Mouse (Mus musculus): ENCODE results near the gene Capza1.
"Not testable (repeated sequence)": the region's sequence is repeated elsewhere in the genome, so short reads cannot be mapped to it uniquely, and the experiment has no call there.

Gene Capza1

DNA sequence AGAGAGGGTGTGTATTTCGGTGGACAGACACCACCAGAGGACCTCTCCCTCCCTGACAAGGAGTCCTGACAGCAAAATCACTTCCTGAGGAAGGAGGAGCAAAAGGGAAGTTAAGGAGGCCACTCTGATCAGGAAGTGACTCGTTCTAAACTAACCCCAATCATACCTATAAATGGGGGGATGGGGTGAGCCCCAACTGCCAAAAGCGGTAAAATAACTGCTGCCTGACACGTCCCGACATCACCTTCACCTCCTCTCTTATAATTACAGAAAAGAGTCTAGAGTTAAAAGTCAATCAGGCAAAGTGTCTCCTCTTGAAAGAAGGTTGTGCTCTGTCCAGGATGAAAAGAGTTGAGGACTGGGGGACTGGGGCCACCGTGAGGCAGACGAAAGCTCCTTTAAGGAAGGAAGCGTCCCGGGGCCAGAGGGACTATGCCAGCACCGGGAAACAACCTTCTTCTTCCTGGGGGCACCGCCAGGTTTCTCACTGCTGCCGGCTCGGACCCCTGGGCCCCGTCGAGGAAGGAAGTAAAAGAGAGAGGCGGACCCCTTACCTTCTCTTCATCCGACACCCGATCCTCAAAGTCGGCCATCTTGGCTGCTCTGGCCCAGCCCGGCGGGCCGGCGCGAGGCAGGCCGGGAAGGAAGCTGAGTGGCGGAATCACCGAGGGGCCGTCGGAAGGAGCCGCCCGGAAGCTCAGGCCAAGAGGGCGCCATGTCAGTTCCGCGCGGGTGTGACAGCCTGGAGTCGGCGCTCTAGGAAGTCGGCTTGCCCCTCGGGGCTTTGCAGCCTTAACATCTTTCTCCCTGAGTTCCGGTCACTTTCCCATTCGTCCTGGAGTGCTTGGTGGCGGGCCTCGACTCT lies at the start of gene Capza1, which contains the start of gene St7l:
TSS of gene Capza1 (minus strand) at position 720 of the 865 bp plus-strand sequence.
TSS of gene St7l (plus strand) at position 220 of the 865 bp plus-strand sequence.
- peak; percentile 89 for DNase-seq (ENCODE audit: low spot score)

DNA sequence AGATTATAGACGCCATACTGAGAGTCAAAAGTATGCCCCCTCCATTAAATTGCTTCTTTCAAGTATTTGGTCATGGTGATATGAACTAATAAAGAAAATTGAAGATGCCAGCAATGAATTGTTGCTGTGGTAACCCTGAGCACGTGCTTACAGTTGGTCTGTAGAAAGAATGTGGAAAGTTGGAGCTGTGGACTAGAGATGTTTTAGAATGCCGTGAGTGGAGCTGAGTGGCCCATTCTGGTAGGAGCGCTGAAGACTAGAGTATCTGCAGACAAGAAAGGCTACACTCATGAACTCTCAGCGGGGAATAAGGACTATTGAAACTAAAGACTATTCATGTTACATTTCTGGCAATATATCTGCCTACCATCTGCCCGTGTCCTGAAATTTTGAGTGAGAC lies 44.9 kb upstream of the Capza1 start:
- DNase-seq (ENCODE audit: low spot score): no peak

DNA sequence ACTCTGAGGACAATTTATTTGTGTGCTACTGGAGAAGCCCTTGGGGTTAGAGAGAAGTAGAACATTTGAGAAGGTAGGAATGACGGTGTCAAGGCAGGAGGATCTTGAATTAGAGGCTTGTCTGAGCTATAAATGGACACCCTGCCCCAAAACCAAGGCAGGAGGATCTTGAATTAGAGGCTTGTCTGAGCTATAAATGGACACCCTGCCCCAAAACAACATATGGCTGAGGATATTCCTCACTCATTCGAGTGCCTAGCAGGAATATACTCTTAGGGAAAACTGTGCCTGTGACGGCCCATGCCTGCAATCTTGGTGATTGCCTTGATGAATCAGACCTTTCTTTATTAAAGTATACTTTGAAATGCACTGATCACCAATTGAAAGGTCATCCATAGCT lies 41.7 kb upstream of the Capza1 start:
- no peak for DNase-seq (ENCODE audit: low spot score)

DNA sequence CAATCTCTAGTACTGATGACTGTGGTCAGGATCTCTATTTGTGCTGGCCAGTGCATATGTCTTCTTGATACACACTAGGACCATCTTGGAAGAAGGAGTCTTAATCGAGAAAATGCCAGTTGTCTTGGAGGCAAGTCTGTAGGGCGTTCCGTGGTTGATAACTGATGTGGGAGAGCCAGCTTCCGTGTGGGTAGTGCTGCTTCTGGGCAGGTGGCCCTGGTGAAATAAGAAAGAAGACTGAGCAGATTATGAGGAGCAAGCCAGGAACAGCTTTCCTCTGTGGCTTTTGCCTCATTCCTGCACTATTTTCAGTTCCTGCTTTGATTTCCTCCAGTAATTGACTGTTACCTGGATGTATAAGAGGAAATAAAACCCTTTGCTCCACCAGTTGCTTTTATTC lies 41.1 kb upstream of the Capza1 start:
- DNase-seq (ENCODE audit: low spot score): no peak

DNA sequence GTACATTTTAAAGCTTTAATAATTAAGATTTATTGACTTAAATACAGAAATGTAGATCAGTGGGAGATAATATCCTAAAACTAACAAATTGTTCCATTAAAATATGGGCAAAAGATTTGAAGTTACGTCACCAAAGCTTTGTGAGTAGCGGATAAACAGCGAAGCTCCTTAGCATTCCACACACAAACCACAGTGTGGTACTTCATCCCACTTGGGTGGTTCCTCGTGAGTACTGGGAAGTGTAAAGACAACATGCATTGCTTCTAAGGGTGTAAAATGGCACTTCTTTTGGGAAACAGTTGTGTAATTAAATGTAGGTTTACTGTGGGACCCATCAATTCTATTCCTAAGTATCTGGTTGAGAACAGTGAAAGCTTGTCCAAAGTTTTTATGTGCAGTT lies 36.8 kb upstream of the Capza1 start:
- no peak for DNase-seq (ENCODE audit: low spot score)

DNA sequence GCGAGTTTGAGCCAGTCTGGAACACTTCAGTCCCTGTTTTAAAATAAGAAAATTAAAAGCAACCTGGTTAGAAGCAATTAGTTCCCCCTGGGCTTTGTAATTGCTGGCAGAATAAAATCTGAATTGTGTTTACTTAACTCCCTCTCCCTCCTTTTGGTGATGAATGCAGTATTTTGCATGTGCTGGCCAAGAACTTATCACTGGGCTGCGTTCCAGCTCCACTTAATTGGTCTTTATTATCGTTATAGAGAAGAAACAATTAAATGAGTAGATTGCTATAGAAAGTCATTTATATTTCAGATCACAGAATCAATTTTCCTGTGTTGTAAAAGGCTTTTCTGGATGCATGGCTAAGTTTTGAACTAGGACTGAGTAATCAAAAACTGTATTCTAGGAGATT lies 31.8 kb upstream of the Capza1 start:
- DNase-seq (ENCODE audit: low spot score): no peak

DNA sequence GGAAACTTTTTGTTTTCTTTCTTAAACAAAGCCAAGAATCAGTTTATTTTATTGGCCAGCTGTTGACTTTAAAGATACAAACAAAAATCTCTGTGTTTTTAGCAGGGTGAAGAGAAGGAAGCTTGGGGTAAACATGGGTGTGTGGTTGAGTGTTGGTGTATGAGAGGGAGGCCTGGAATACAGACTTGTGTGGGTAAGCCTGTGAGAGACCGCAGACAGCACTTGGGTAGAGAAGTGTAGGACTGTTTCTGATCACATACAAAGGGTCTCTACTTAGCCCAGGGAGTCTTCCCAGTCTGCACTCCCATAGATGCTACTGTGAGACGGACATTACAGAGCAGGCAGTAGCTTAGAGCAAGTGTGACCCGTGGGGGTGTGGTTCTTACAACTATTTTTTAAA lies 24.3 kb upstream of the Capza1 start:
- DNase-seq (ENCODE audit: low spot score): no peak

DNA sequence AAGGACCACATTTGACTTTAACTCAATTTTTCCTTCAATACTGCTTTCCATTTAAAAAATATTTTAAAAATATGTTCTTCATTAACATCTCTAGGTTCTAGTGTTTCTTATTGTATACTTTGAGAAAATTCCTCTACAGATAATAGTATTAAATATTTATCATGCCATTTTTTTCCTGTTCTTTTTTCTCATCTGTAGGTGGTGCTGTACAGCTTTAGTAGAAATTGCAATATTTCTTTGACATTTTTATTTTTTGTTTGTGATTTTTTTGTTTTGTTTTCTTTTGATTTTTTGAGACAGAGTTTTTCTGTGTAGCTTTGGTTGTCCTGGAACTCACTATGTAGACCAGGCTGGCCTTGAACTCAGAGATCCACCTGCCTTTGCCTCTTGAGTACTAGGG lies 5.3 kb upstream of the Capza1 start:
- DNase-seq (ENCODE audit: low spot score): no peak

DNA sequence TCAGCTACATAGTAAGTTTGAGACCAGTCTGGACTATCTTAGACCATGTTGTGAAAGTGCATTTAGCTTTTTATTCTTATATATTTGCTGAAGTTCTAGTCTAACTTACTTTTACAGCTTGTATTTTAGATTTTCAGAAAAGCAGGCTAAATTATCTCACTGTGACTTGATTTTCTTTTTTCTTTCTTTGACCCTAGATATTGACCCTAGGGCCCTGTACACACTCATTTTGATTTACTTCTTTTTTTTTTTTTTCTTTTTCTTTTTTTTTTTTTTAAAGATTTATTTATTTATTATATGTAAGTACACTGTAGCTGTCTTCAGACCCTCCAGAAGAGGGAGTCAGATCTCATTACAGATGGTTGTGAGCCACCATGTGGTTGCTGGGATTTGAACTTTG lies 2.4 kb upstream of the Capza1 start:
- DNase-seq (ENCODE audit: low spot score): not testable (repeated sequence)

DNA sequence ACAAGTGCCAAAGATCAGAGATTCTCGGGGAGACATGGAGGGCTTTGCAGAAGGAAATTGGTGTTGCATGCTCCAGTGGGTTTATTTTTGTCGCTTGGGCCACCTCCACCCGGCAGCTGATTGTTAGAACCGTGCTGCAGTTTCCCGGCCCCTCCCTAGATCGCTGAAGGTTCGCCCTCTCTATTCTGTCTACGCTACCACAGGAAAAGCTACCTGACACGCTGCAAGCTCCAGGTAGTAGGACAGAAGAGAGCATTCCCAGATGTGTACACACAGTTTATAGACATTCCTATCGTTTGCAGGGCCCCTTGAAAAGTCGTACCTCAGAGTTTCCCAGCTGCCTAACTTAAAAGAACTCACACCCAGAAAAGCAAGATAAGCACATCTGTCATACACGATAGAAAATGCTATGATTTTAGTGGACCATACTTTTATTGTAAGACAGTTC lies 1.1 kb upstream of the Capza1 start:
- no peak for DNase-seq (ENCODE audit: low spot score)

DNA sequence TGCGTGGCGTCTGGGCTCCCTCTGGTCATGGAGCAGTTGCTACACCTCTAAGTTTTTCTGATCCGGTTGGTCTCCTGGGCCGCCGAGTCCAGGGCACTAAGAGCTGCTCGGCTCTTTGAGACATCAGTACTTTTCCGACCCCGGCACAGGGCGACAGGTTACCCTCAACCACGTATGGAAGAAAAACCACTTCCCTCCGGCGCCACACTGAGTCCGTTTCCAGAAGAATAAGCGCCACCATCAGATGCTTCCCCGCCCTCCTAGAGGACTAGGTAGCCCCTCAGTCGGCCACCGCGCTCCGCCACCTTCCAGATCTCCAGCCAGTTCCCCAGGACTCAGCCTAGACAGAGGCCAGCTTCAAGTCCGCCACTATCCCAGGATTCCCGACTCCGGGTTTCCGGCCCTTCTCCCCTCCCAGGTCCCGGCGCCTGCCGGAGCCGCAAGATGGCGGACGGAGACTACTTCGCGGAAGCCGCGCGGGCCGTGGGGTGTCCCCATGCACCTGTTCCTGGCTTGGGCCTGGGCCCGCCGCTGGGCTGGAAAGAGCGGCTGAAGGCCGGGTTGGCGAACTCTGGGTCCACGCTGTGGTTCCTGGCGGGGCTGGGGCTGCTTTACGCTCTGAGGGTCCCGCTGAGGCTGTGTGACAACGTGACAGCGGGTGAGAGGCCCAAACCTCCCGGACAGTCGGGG lies 491 bp upstream of the Capza1 start:
- DNase-seq (ENCODE audit: low spot score): peak; percentile 87

DNA sequence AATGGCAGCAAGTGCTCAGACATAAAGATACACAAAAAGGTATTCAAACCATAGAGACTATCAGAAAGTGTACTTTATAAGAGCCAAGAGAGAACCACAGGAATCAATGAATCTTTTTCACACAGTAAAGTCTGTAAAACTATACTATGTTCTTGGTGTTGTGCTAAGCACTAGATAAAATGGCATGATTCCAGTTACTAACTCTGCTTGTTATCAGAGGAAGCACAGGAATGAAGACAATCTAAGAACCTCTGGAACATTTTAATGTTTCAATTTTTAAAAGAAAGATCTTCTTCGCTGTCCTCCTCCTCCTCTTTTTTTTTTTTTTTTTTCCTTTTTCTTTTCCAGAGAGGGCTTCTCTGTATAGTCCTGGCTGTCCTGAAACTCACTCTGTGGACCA lies 5.7 kb downstream of the Capza1 start:
- no peak for DNase-seq (ENCODE audit: low spot score)

DNA sequence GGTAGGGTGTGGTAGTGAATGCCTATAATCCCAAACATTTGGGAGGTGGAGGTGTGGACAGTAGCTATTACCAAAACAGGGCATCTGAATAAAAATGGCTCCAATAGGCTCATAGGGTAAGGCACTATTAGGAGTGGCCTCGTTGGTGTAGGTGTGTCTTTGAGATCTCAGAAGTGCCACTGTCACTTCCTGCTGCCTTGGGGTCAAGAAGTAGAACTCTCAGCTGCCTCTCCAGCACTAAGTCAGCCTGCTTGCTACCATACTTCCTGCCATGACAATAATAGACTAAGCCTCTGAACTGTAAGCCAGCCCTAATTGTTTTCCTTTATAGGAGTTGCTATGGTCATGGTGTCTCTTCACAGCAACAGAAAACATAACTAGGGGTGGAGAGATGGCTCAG lies 8.2 kb downstream of the Capza1 start:
- no peak for DNase-seq (ENCODE audit: low spot score)

DNA sequence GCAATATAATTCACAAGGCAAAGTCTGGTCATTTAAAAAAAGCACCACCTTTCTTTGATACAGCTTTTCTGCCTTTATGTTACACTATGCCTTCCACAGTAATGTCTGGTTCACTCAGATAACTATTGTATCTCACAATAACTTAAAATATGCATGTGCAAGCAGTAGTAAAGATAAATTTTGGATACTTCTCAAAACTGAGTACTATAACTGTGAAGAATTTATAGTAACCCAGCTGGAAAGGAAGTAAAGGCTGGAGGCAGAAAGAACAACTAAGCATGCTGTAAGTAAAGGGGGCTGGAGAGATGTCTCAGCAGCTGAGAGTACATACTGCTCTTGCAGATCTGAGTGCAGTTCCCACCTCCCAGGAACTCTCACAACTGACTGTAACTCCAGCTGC lies 9.4 kb downstream of the Capza1 start:
- DNase-seq (ENCODE audit: low spot score): no peak

DNA sequence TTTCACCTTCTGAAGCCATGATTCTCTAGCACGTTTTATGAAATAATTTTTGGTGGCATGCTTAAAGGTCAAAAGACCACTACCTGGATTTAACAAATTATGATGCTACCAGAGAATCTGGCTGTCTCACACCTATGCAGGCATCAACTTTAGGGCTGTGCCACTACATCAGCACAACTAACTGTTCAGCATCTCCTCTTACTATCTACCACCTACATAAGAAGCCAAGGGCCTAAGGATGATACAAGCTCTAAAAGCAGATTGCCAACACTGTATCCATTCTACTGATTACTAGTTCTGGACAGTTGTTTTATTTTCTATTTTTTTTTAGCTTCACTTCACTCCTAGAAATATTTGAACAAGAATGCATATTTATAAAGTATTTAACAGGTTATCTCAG lies 9.8 kb downstream of the Capza1 start:
- DNase-seq (ENCODE audit: low spot score): no peak

DNA sequence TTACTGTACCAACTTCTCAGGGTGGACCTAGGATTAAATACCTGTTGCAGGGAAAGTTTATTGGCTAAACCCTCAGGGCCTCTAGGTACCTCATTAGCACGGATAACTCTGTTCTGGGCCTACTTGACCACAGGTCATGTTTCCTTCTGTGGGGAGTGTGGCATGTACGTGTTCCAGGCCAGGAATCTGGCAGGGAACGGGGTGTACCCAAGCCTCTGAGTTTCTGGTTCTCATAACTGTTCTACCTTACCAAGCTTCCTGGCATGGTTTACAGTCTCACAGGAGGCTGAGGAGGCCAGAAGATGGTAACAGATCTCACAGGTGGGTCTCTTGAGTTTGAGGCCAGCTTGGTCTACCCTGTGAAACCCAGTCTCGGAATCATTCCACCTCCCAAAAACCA lies 17.7 kb downstream of the Capza1 start:
- no peak for DNase-seq (ENCODE audit: low spot score)

DNA sequence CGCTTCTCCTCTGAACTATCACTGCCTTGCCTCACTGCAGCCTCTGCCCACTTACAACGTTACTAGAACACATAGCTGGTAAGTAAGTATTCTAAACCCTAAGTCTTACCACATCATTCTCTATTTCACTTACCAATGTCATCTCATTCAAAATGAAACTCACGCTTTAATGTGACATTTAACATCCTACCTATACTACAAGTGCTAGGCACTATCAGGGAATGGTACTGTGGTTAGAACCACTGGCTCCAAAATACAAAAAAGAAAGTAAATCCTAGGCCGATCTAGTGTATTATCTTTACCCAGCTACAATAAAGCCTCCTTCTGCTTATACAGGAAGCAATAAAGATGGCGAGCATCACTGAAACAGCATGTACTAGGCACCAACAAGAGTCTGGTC lies 23.3 kb downstream of the Capza1 start:
- DNase-seq (ENCODE audit: low spot score): no peak

DNA sequence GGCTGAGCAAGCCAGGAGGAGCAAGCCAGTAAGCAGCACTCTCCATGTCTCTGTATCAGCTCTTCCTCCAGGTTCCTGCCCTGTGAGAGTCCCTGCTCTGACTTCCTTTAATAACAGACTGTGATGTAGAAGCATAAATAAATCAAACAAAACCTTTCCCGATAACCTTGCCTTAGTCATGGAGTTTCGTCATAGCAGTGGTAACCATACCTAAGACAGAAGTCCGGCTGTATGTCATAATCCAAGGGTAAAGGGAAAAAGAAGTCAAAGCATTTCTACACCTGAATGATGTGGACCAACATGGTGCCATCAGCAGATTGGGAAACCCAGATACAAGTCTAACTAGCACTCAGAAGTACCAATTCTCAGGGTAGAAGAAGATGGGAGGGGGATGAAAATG lies 28.5 kb downstream of the Capza1 start:
- DNase-seq (ENCODE audit: low spot score): no peak

DNA sequence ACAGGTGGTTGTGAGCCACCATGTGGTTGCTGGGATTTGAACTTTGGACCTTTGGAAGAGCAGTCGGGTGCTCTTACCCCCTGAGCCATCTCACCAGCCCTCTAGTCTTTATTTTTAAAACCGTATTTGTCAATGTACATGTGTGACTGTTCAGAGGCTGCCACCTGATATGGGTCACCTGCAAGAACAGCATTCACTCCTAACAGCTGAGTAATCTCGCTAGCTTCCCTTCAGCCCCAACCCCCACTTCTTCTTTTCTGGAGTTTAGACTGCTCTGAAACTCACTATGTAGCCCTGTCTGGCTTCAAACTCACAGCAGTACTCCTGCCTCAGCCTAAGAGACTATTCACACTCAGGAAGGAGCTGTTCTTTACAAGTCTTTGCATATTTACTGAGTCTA lies 41.9 kb downstream of the Capza1 start:
- DNase-seq (ENCODE audit: low spot score): no peak

DNA sequence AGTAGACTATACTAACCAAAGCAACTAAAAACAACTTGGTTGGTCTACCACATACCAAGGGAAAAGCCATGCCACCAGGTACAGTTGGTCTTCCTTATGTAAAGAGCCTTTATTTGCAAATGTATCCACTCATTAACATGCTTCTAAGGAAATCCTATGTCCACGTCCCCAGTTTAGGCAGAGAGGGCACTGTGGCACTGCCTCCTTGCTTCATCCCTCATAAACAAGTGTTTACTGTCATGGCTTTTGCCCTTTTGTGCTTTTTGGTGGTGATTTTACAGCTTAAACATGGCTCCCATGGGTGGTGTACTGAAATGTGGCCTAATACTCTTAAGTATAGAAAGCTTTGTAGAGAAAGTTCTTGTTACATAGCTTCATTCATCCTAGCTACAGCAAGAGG lies 43.9 kb downstream of the Capza1 start:
- DNase-seq (ENCODE audit: low spot score): no peak

DNA sequence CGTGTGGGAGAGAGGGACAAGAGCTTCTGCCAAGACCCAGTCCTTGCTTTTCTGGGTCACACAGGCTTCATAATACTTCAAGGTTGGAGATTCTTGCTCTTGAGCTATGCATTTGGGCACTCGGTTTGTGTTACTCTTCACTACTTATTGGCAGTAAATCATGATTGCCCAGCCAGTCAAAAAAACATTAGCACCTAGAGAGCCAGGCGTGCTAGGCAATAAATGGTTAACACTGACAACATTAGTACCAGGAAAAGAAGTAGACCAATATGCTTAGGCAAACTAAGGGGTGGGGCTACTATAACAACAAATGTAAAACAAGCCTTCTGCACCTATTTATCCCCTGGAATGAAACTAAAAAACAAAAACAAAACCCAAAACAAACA lies 45.6 kb downstream of the Capza1 start:
- DNase-seq (ENCODE audit: low spot score): no peak

DNA sequence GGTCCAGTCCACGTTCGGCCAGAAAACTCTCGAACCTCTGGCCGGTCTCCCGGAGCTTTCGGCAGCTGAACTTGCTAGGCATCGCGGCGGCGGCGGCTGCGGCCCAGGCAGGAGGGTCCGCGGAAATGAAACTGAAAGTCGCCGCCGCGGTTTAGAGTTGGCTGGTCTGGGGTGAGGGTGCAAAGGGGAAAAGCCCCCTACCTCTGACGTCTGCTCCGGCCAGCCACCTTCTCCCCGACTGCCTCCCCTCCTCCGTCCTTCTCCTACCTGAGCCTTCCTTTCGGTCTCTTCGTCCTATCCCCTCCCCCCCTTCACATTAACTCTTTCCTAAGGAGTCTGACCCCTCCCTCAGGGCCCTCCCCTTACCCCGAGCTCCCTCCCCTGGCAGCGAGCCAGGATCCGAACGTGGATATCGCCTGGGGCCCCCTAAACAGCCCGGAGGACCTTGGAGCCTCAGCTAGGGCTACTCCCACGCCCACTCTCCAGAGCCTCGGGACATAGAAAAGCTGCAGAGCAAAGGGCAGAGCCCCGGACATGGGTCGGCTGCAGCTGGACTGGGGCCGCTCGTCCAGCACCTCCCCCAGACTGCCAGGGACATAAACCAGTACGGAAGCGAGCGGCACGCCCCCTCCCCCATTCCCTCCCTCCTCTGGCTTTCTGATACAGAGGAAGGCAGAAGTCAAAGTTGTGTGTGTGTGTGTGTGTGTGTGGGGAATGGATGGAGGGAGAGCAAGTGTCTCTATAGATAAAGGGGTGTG lies 46.1 kb downstream of the Capza1 start, which contains the start of gene Mov10:
TSS of gene Mov10 (minus strand) at position 573 of the 758 bp plus-strand sequence.
- DNase-seq (ENCODE audit: low spot score): peak; percentile 53

Data from layer of hippocampus, adult 11-12 months (tissue).